Mouse (Mus musculus) lung, postnatal 0 days (tissue): ENCODE measurements around the gene Pygl. TPM values are rescaled to one million over a fixed set of nuclear protein-coding genes. Genes with fewer than 3 reads are reported as not detected.

Source experiments
- ATAC-seq: fragments of 200-750 bp; cut with Nextera tagmentation; 2 replicates; pipeline ENCODE4 v1.8.0; 2017; ENCODE audit warnings: moderate library complexity
- DNase-seq: peaks from one replicate; pipeline ENCODE4 v3.0.0-alpha.2; 2016; ENCODE audit warnings: low spot score
- H3K27ac ChIP-seq: fragments of 300-500 bp; sonication (generic); 2 replicates; pipeline ENCODE4 v1.5.1; 2014; ENCODE audit warnings: antibody characterized with exemption, mild to moderate bottlenecking, low read length, mixed read lengths
- H3K27me3 ChIP-seq: fragments of 300-500 bp; sonication (generic); replicated peaks from 2 replicates; pipeline ENCODE4 v1.6.1; 2014; ENCODE audit warnings: low read length, mixed read lengths; ENCODE audit not compliant: insufficient read depth
- H3K36me3 ChIP-seq: fragments of 300-500 bp; sonication (generic); 2 replicates; pipeline ENCODE4 v1.6.1; 2014; ENCODE audit warnings: low read length, mixed read lengths; ENCODE audit not compliant: insufficient read depth
- H3K4me1 ChIP-seq: fragments of 300-500 bp; sonication (generic); 2 replicates; pipeline ENCODE4 v1.6.1; 2014; ENCODE audit warnings: antibody characterized with exemption, low read depth, low read length, mixed read lengths; ENCODE audit not compliant: insufficient read depth
- H3K4me2 ChIP-seq: fragments of 300-500 bp; sonication (generic); replicated peaks from 2 replicates; pipeline ENCODE4 v1.6.1; 2014; ENCODE audit warnings: low read depth, mild to moderate bottlenecking, low read length, moderate library complexity, mixed read lengths
- H3K4me3 ChIP-seq: fragments of 300-500 bp; sonication (generic); 2 replicates; pipeline ENCODE4 v1.5.1; 2014; ENCODE audit warnings: low read depth, low read length
- H3K9ac ChIP-seq: fragments of 300-500 bp; sonication (generic); replicated peaks from 2 replicates; pipeline ENCODE4 v1.6.1; 2014; ENCODE audit warnings: low read depth, mild to moderate bottlenecking
- H3K9me3 ChIP-seq: fragments of 300-500 bp; sonication (generic); 2 replicates; pipeline ENCODE4 v1.6.1; 2016; ENCODE audit warnings: low read length, mixed read lengths
- CTCF ChIP-seq: IDR thresholded peaks from 2 replicates; pipeline ENCODE4 v1.5.1; 2016; ENCODE audit warnings: antibody characterized with exemption, mild to moderate bottlenecking
- EP300 ChIP-seq: IDR thresholded peaks from 2 replicates; pipeline ENCODE4 v1.6.1; 2016; ENCODE audit warnings: antibody characterized with exemption, mild to moderate bottlenecking, control low read depth
- WGBS: fragments of 180-500 bp; shearing (Covaris S2); extraction: QIAGEN DNeasy Blood & Tissue Kit; methylation state at CpG from one replicate; pipeline ENCODE4 v1.1.7; 2014; 5-methylcytosine and 5-hydroxymethylcytosine counted together
- polyA plus RNA-seq: library from polyadenylated mRNA; unstranded; fragments of >200 nt; fragmentation: Nextera tagmentation; extraction: Ambion mirVana; gene quantifications from 2 replicates; pipeline ENCODE4 v1.2.1, GENCODE M21; 2015

The Pygl gene
- polyA plus RNA-seq, 1 experiment from 2014 or later = 46.3 TPM

DNA sequence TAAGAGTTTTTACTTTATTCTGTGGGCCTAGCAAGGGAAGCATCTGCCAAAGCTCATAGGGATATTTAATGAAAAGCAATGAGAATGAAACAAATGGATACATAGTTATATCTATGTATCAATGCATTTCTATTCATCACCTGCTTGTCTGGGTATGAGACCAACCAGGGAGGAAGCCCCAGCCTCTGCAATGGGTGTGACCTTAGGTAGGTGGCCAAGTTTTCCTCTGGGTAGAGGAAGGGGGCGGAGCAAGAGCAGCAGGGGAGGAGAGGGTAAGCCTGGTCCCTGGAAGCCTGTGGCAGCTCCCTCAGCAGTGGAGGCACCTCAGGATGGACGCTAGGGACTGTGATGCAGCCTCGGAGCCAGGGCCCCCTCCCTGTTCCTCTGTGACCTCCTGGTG lies 77.4 kb downstream of the Pygl start, which contains the start of gene Abhd12b:
Gene Abhd12b, plus strand, starts transcription at position 301 of the 400 bp plus-strand sequence.
- ATAC-seq = no peak
- Histone ChIP-seq H3K9me3 (no peaks in the 10 kb centered on the region), H3K36me3 (no peaks in the 10 kb centered on the region), H3K4me1 (peaks cover 1% of the 10 kb centered on the region; the same call in 1 of the 2 replicates), H3K4me2 (no peak within 1 kb of the TSS), H3K4me3 (no peak within 1 kb of the TSS), H3K9ac (no peak within 1 kb of the TSS), H3K27me3 (no peaks in the 10 kb centered on the region), H3K27ac (no peak within 1 kb of the TSS)
- DNase-seq = no peak
- TF ChIP-seq EP300 = no peak
- no peak for TF ChIP-seq CTCF
- WGBS = 56% methylated on average over 3 of the region's 3 CpGs

DNA sequence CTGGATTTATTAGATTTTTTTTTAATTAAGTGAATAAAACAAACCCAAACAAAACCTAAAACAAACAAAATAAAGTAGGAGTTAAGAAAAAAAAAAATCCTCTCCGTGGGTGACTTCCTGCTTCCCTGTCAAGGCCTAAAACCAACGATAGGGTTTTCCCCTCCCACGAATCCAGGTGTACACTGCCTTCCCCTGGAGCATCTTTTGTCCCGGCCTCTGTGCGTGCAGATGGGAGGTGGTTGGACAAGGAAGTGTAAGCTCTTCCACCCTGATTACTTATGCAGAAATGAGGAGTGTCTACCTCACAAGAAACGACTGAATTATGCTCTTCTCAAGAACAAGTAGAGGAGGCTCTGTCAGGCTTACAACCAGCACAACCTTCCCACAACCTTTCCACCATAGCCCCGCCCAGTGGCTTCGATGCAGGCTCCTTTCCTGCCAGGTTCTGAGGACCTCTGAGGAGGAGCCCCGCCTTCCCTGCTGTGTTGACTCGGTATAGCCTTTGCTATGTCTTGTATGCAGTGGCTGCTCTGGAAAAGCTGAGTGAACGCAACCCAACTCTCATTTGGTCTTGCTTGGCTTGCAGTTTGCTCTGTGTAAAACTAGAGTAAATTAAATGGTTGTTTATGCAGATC lies 82.5 kb downstream of the Pygl start:
- DNase-seq = peak; percentile 45
- Histone ChIP-seq H3K27me3 (no peaks in the 10 kb centered on the region), H3K36me3 (no peaks in the 10 kb centered on the region), H3K27ac (no peak overlapping the region), H3K4me2 (peak overlapping the region; percentile 56), H3K9me3 (no peaks in the 10 kb centered on the region), H3K4me1 (peaks cover 7% of the 10 kb centered on the region; the same call in 1 of the 2 replicates), H3K4me3 (peak overlapping the region; percentile 24), H3K9ac (no peak overlapping the region; the same call in 1 of the 2 replicates)
- no peak for ATAC-seq
- WGBS = 17% methylated on average over 11 of the region's 11 CpGs
- TF ChIP-seq EP300 (no peak), CTCF (no peak)

DNA sequence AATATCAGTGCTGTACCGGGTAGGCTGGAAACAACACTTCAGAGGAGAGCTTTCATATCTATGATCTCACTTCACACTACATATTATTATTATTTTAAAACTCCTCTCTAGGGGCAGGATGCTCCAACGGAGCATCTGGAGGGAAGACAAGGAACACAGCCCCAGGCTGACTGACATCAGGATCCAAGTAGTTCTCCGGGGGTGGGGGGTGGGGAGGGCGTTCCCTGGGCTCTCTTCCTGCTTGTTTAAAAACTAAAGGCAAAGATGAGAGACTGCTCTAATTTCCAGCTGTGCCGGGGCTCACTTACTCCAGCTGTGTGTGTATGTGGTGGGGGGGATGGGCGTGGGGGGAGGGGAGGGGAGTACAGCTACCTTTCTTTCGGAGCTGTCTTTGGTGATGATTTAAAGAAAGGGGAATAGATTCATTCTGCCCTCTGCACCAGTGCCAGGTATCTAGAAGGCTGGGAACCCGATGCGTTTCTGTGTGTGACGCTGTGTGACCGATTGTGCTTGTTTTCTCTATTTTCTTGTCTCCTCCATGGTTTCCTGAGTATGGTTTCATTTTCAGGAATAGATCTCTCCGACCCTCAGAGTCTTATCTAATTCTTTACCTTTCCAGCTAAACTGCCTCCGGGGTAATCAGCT lies 83.2 kb downstream of the Pygl start:
- TF ChIP-seq EP300 = peak; percentile 36; the same call in 1 of the 2 replicates
- 0 out of 2 replicates have a peak, but pooled peaks have one; percentile 6 for TF ChIP-seq CTCF
- H3K9ac ChIP-seq = no peak overlapping the region; the same call in 1 of the 2 replicates
- no peaks in the 10 kb centered on the region for H3K27me3 ChIP-seq
- H3K4me3 ChIP-seq = peak overlapping the region; percentile 24
- H3K4me2 ChIP-seq = peak overlapping the region; percentile 56
- no peaks in the 10 kb centered on the region for H3K36me3 ChIP-seq
- ATAC-seq (peak; percentile 63), DNase-seq (peak; percentile 68)
- H3K4me1 ChIP-seq = peaks cover 7% of the 10 kb centered on the region; the same call in 1 of the 2 replicates
- 4% methylated on average over 13 of the region's 13 CpGs for WGBS
- H3K9me3 ChIP-seq = no peaks in the 10 kb centered on the region
- 0 out of 2 replicates have a peak overlapping the region, but pooled peaks have one; percentile 60 for H3K27ac ChIP-seq

DNA sequence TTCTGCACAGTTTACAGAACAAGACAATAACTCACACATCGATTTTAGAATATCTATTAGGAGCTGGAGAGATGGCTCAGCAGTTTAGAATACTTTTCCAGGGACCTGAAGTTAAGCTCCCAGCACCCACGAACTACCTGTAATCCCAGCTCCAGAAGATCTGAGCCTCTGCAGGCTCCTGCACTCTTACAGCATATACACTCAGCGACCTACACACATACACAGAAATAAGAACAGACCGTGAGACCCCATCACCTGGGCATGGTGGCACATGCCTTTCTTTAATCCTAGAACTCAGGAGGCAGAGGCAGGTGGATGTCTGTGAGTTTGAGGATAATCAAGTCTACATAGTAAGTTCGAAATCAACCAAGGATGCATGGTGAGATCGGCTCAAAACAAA lies 85.7 kb downstream of the Pygl start:
- Histone ChIP-seq H3K4me3 (no peak overlapping the region), H3K9me3 (no peaks in the 10 kb centered on the region), H3K36me3 (no peaks in the 10 kb centered on the region), H3K4me1 (peaks cover 7% of the 10 kb centered on the region; the same call in 1 of the 2 replicates), H3K27me3 (no peaks in the 10 kb centered on the region), H3K27ac (no peak overlapping the region), H3K4me2 (no peak overlapping the region), H3K9ac (no peak overlapping the region)
- TF ChIP-seq EP300 (no peak), CTCF (no peak)
- ATAC-seq (no peak), DNase-seq (no peak)
- WGBS = 82% methylated on average over 6 of the region's 6 CpGs

DNA sequence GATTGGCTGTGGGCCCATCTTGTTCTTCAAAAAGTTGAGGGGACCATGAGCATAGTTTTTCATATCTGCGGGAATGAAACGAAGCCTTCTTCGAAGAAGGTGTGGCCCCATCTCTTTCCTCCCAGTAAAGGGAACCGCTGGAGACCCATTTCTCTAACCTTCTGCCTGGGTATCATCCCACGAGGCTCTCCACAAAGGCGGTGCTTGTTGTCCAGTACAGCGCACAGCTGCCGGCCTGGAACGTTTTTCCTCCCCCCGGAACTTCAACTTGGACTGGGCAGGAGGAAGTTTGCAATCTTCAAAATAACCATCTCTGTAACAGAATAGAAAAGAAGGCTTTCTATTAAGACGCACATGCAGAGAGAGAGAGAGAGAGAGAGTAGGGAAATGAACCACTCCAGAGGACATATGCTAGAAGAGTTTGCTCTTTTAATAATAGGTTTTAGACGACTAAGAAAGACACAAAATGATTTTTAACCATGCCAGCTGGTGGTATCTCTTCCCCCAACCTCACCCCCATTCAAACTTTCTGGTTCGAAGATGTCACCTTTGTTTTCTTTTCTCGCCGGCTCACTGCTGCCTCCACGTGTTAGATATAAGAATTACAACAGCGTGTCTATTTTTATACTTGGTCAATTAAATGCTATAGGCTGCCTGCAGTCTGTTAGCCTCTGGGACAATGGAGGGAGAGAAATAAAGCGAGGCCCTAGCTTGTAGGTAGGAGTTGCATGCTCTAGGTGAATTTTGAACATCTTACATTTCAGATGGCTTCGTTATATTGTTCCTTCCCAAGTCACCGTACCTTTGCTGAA lies 86.4 kb downstream of the Pygl start:
- no peak overlapping the region for H3K4me3 ChIP-seq
- no peaks in the 10 kb centered on the region for H3K36me3 ChIP-seq
- H3K4me2 ChIP-seq = no peak overlapping the region
- H3K27me3 ChIP-seq = no peaks in the 10 kb centered on the region
- peak; percentile 60 for DNase-seq
- ATAC-seq = peak; percentile 23
- H3K27ac ChIP-seq = peak overlapping the region; percentile 47; the same call in 1 of the 2 replicates
- H3K4me1 ChIP-seq = peaks cover 7% of the 10 kb centered on the region; the same call in 1 of the 2 replicates
- no peak overlapping the region for H3K9ac ChIP-seq
- 31% methylated on average over 20 of the region's 20 CpGs for WGBS
- H3K9me3 ChIP-seq = no peaks in the 10 kb centered on the region
- TF ChIP-seq CTCF (peak; percentile 83), EP300 (peak; percentile 18; the same call in 1 of the 2 replicates)
